Mouse (Mus musculus) layer of hippocampus, adult 8-10 months (tissue): Measurements from ENCODE around the gene Sgca. TPM values are rescaled to one million over a fixed set of nuclear protein-coding genes. Genes with fewer than 3 reads are reported as not detected.

Experiments
- DNase-seq, 2 experiments: peaks; one replicate each; pipeline ENCODE4 v3.0.0; 2022; ENCODE audit warnings: low spot score in 2 of 2
- total RNA-seq, 4 experiments: library from RNA; stranded (reverse); gene quantifications; 2 replicates each; pipeline ENCODE4 v1.2.4; 2022

Sgca gene
- total RNA-seq, 4 experiments from 2014 or later = 0.23 to 0.56 TPM; not detected in 2

DNA sequence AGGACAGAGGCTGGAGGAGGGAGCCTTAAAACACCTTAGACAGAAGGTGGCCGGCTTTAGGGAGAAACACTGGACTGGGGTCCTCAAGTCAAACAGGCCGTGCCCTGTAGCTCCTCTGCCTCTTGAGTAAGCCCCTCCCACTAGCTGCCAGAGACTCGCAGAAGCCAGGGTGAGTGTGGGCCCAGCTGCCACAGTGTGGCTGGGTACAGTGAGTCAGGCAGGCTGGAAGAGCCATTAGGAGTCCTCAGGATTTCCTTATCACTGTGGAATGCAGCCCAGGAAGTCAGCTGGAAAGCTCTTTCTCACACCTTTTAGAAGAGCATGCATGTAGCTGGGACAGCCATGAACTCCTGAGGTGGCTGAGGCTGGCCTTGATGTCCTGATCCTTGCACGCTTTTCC lies 59.6 kb downstream of the Sgca start:
- no peak for DNase-seq

DNA sequence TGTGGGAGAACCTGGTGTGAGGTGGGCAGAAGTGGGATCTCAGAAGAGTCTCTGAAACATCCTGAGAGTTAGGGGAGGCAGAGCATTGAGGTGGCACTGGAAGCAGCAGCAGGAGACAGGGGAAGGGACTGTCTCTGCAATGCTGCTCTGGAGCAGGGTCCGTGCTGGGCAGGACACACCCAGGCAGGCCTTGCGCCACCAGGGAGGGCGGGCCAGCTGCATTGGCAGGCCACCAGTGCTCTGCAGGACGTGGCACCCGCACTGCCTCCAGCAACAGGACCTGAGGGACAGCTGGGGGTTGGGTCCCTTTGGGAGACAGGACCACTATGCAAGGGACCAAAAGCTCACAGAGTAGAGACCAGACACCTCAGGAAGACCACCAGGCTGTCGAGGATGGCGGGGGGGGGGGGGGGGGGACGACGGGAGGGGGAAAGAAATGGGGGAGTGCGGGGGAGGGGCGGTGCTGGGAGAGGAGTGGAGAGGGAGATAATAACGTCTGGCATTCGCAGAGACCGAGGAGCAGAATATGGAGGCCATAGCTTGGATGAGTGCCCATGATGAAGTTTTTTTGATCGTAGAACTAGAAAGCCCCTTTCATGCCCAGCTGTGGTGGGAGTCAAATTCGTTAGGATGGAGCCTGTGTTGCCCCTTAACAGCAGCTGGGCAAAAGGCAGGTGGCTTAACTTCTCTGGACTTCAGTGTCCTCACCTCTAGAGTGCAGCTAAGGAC lies 60.3 kb downstream of the Sgca start:
- no peak for DNase-seq

GRCm38 (mm10) chr11:94913302-94914090 lies 62.6 kb downstream of the Sgca start:
- no peak for DNase-seq

Other genes starting within 250 kb of the Sgca start
- gene Cdc34b, start 234.5 kb downstream of the Sgca start, total RNA-seq = not detected
- gene Tmem92, start 193.6 kb downstream of the Sgca start, total RNA-seq = not detected
- gene Col1a1, start 40.1 kb downstream of the Sgca start, total RNA-seq = 1 to 10 TPM; 6.6 to 7.8 (median 7.3) TPM
- not detected for gene Hils1, start 8.7 kb downstream of the Sgca start, total RNA-seq
- gene Ppp1r9b, start 14.7 kb upstream of the Sgca start, total RNA-seq = 100 to 1,000 TPM; 819 to 832 (median 829) TPM
- 10 to 100 TPM; 33.9 to 40.0 (median 36.4) TPM for gene Samd14, start 33.6 kb upstream of the Sgca start, total RNA-seq
- 100 to 1,000 TPM; 116 to 134 (median 123) TPM for gene Pdk2, start 65.0 kb upstream of the Sgca start, total RNA-seq
- gene Itga3, start 100.5 kb upstream of the Sgca start, total RNA-seq = 10 to 100 TPM; 15.0 to 19.9 (median 17.0) TPM
- gene Dlx3, start 143.8 kb upstream of the Sgca start, total RNA-seq = under 1 TPM in 1 of 4 experiments, not detected in 3; 0.12 TPM
- under 1 TPM in 1 of 4 experiments, not detected in 3; 0.33 TPM for gene Dlx4, start 169.9 kb upstream of the Sgca start, total RNA-seq